8 mouse cellular contexts compared by ENCODE assay signal in genomic region chr6:112838879-112839278, GRCm38 (mm10).
DNase-seq lines count a peak whose midpoint lies in the region; ATAC-seq lines count a peak whose summit lies in the region.

No protein-coding gene starts in this region.

- H3K4me2 ChIP-seq in heart, embryonic 12.5 days, result no peak overlapping the region

- H3K27me3 ChIP-seq in hindbrain, embryonic 10.5 days (ENCODE audit: insufficient read depth, poor library complexity, severe bottlenecking), result no peaks in the 10 kb centered on the region
- no peaks in the 10 kb centered on the region for H3K27me3 ChIP-seq in midbrain, embryonic 10.5 days (ENCODE audit: low read depth, poor library complexity, severe bottlenecking)
- H3K27me3 ChIP-seq in heart, embryonic 12.5 days (replicated peaks), result no peaks in the 10 kb centered on the region

- intact Hi-C loops in heart, postnatal 25 days (cut with DNase I), result no loop called here

- peak; percentile 11 for DNase-seq in heart, postnatal 4 days
- DNase-seq in heart, adult 18-20 months, result no peak
- peak; percentile 88 for DNase-seq in hindbrain, embryonic 10.5 days (ENCODE audit: low spot score)
- DNase-seq in midbrain, embryonic 10.5 days (ENCODE audit: low spot score), result peak; percentile 87
- DNase-seq in telencephalon, adult 2 months (ENCODE audit: low read depth, low spot score), result peak; percentile 27
- DNase-seq in heart, postnatal 25 days (ENCODE audit: low spot score), result no peak
- no peak for DNase-seq in thymus, postnatal 0 days (ENCODE audit: low spot score)

- H3K36me3 ChIP-seq in hindbrain, embryonic 10.5 days, result peaks cover 7% of the 10 kb centered on the region
- H3K36me3 ChIP-seq in midbrain, embryonic 10.5 days, result peaks cover 31% of the 10 kb centered on the region
- no peaks in the 10 kb centered on the region for H3K36me3 ChIP-seq in heart, embryonic 12.5 days

- 19% methylated on average over 2 of the region's 2 CpGs for WGBS in hindbrain, embryonic 10.5 days
- 20% methylated on average over 2 of the region's 2 CpGs for WGBS in midbrain, embryonic 10.5 days
- WGBS in heart, embryonic 12.5 days, result 59% methylated on average over 2 of the region's 2 CpGs

- peaks cover 86% of the 10 kb centered on the region for H3K4me1 ChIP-seq in hindbrain, embryonic 10.5 days (replicated peaks)
- H3K4me1 ChIP-seq in midbrain, embryonic 10.5 days, result peaks cover 88% of the 10 kb centered on the region
- no peaks in the 10 kb centered on the region for H3K4me1 ChIP-seq in heart, embryonic 12.5 days (replicated peaks)

- H3K9ac ChIP-seq in heart, embryonic 12.5 days, result no peak overlapping the region

- H3K27ac ChIP-seq in hindbrain, embryonic 10.5 days, result peak overlapping the region; percentile 82
- H3K27ac ChIP-seq in midbrain, embryonic 10.5 days (replicated peaks), result peak overlapping the region; percentile 87
- no peak overlapping the region for H3K27ac ChIP-seq in heart, embryonic 12.5 days (ENCODE audit: poor library complexity, severe bottlenecking)

- H3K4me3 ChIP-seq in hindbrain, embryonic 10.5 days, result peak overlapping the region; percentile 20; the same call in 1 of the 2 replicates
- peak overlapping the region; percentile 30; the same call in 1 of the 2 replicates for H3K4me3 ChIP-seq in midbrain, embryonic 10.5 days
- H3K4me3 ChIP-seq in heart, embryonic 12.5 days, result no peak overlapping the region

- ATAC-seq in heart, embryonic 12.5 days (ENCODE audit: insufficient number of reproducible peaks, low FRiP score), result no peak

- no peaks in the 10 kb centered on the region for H3K9me3 ChIP-seq in hindbrain, embryonic 10.5 days
- no peaks in the 10 kb centered on the region for H3K9me3 ChIP-seq in midbrain, embryonic 10.5 days (replicated peaks)
- no peaks in the 10 kb centered on the region for H3K9me3 ChIP-seq in heart, embryonic 12.5 days (replicated peaks)

Comparison
In these comparisons a context has a peak if more than half of its experiments do, and no peak if none do; other contexts are left out.
1. DNase-seq: peak in heart, postnatal 4 days (single experiment), hindbrain, embryonic 10.5 days (single experiment), midbrain, embryonic 10.5 days (single experiment) and telencephalon, adult 2 months (single experiment); none in heart, adult 18-20 months (0 of 2), heart, postnatal 25 days (single experiment) and thymus, postnatal 0 days (single experiment).